In the genomic region with DNA sequence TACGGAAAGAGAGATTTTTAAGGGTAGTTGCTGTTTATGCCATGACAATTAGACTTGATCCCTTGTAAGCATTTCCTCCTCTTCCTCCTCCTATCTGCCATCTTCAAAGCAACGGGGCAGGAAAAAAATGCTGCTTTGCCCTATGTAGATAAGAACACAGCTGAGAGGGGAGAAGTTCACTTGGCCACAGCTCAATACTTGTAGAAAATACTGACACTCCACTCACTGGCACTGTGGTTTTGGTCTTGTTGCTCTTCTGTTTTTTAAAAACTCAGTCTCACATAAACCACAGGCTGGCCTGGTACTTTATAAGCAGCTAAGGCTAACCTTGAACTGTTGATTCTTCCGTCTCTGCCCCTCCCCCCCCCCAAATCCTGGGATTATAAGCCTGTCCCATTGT, we compare ENCODE assay signal across 21 mouse cellular contexts.
DNase-seq lines count a peak whose midpoint lies in the region; ATAC-seq and TF ChIP-seq lines count a peak whose summit lies in the region.
"Had no signal": no experiment of that assay in that cellular context is flagged by ENCODE, and none has a peak within 500 bp of the region (broad histone marks: within the 10 kb centered on the region; RNA-seq: fewer than 3 reads in every experiment).

No protein-coding gene starts in this region.

- TF ChIP-seq POLR2A in MEL (IDR thresholded peaks at IDR 0.05; ENCODE audit: control insufficient read depth in 1 of 2, insufficient read depth in 1 of 2, low read depth in 1 of 2, low read length in 2 of 2, poor library complexity in 1 of 2), result no peak

- no peaks in the 10 kb centered on the region for H3K79me2 ChIP-seq in MEL (ENCODE audit: control insufficient read depth, insufficient read depth, low read length, poor library complexity)

- no peak overlapping the region for H3K9ac ChIP-seq in MEL (ENCODE audit: control insufficient read depth, low read depth, low read length, poor library complexity, severe bottlenecking)
- no peak overlapping the region for H3K9ac ChIP-seq in forebrain, embryonic 11.5 days (ENCODE audit: low read length)
- H3K9ac ChIP-seq: embryonic facial prominence, embryonic 13.5 days; heart, embryonic 12.5 days; hindbrain, embryonic 12.5 days had no signal

- ATAC-seq in megakaryocyte, adult 5-6 weeks (ENCODE audit: poor library complexity, severe bottlenecking), result no peak
- ATAC-seq in megakaryocyte progenitor cell, adult 5-6 weeks (replicated peaks; ENCODE audit: poor library complexity), result peak; percentile 38
- no peak for ATAC-seq in forebrain, embryonic 11.5 days (replicated peaks; ENCODE audit: low FRiP score)
- ATAC-seq: forebrain, embryonic 14.5 days; hindbrain, embryonic 16.5 days; inflammation-experienced regulatory T-cells, adult 6 months had no signal

- no peak overlapping the region for H3K4me2 ChIP-seq in forebrain, embryonic 11.5 days (ENCODE audit: low read depth, low read length, severe bottlenecking)
- H3K4me2 ChIP-seq: embryonic facial prominence, embryonic 13.5 days; heart, embryonic 12.5 days; hindbrain, embryonic 12.5 days had no signal

- peak; percentile 94 for DNase-seq in 416B (ENCODE audit: low read depth)
- peak; percentile 57 for DNase-seq in MEL (ENCODE audit: low read depth, low spot score)
- no peak for DNase-seq in c-Kit-positive CD71-positive TER-119-positive erythroid progenitor cells, embryonic 14.5 days (ENCODE audit: low spot score)
- no peak for DNase-seq in urinary bladder, postnatal 10 days (ENCODE audit: low spot score)
- DNase-seq in forebrain, embryonic 11.5 days (ENCODE audit: low spot score), result no peak
- DNase-seq: adrenal gland, adult 8-10 months; cerebellum, adult 11-12 months; cerebellum, adult 9-10 months; gastrocnemius, adult 2 months; gastrocnemius, postnatal 25 days; heart, adult 18-20 months had no signal

- no peak for TF ChIP-seq RAD21 in MEL (IDR thresholded peaks at IDR 0.05; ENCODE audit: low read depth, low read length)

- H3K36me3 ChIP-seq in megakaryocyte, embryonic 14.5 days (replicated peaks; ENCODE audit: low read length), result no peaks in the 10 kb centered on the region
- H3K36me3 ChIP-seq in MEL (ENCODE audit: control insufficient read depth in 1 of 2, insufficient read depth in 2 of 2, low read length in 2 of 2), result peaks cover 0 to 5% of the 10 kb centered on the region in 2 experiments; a peak in 2 of 4 replicates
- no peaks in the 10 kb centered on the region for H3K36me3 ChIP-seq in forebrain, embryonic 11.5 days (ENCODE audit: control insufficient read depth, insufficient read depth, low read length)
- H3K36me3 ChIP-seq: embryonic facial prominence, embryonic 13.5 days; heart, embryonic 12.5 days; hindbrain, embryonic 12.5 days had no signal

- peak overlapping the region; percentile 74 for H3K4me3 ChIP-seq in megakaryocyte, embryonic 14.5 days (replicated peaks)
- no peak overlapping the region for H3K4me3 ChIP-seq in MEL (ENCODE audit: control insufficient read depth in 1 of 2, insufficient read depth in 1 of 2, low read depth in 2 of 2, low read length in 2 of 2)
- no peak overlapping the region for H3K4me3 ChIP-seq in forebrain, embryonic 11.5 days (ENCODE audit: low read depth, low read length)
- H3K4me3 ChIP-seq: embryonic facial prominence, embryonic 13.5 days; gastrocnemius, adult 2 months; heart, embryonic 12.5 days; hindbrain, embryonic 12.5 days had no signal

- TF ChIP-seq CTCF in MEL (IDR thresholded peaks at IDR 0.05 in 2 of 3, conservative IDR thresholded peaks at IDR 0.05 in 1 of 3; ENCODE audit: control insufficient read depth in 1 of 3, insufficient read depth in 1 of 3, low read depth in 2 of 3, low read length in 3 of 3, poor library complexity in 1 of 3, severe bottlenecking in 1 of 3), result no peak

- peaks cover 70% of the 10 kb centered on the region for H3K4me1 ChIP-seq in megakaryocyte, embryonic 14.5 days
- peaks cover 0 to 6% of the 10 kb centered on the region in 2 experiments; a peak in 3 of 4 replicates for H3K4me1 ChIP-seq in MEL (ENCODE audit: control insufficient read depth in 1 of 2, insufficient read depth in 2 of 2, low read length in 2 of 2)
- peaks cover 5% of the 10 kb centered on the region; the same call in 1 of the 2 replicates for H3K4me1 ChIP-seq in forebrain, embryonic 11.5 days (replicated peaks; ENCODE audit: control insufficient read depth, insufficient read depth, low read length)

- 83% methylated on average over 3 of the region's 3 CpGs for WGBS in forebrain, embryonic 11.5 days

- TF ChIP-seq EP300 in MEL (IDR thresholded peaks at IDR 0.05; ENCODE audit: low read depth in 1 of 2, low read length in 2 of 2), result peak; percentile 80 to 82

- peaks cover 11% of the 10 kb centered on the region for H3K27me3 ChIP-seq in megakaryocyte, embryonic 14.5 days (replicated peaks)
- H3K27me3 ChIP-seq in MEL (ENCODE audit: control insufficient read depth in 1 of 2, insufficient read depth in 2 of 2, low read length in 2 of 2), result no peaks in the 10 kb centered on the region
- H3K27me3 ChIP-seq in forebrain, embryonic 11.5 days (ENCODE audit: control insufficient read depth, insufficient read depth, low read length), result no peaks in the 10 kb centered on the region
- H3K27me3 ChIP-seq: CH12.LX; heart, embryonic 12.5 days; hindbrain, embryonic 12.5 days had no signal

- H3K9me3 ChIP-seq in megakaryocyte, embryonic 14.5 days, result no peaks in the 10 kb centered on the region
- no peaks in the 10 kb centered on the region for H3K9me3 ChIP-seq in MEL (replicated peaks; ENCODE audit: insufficient read depth, low read length)
- no peaks in the 10 kb centered on the region for H3K9me3 ChIP-seq in forebrain, embryonic 11.5 days (ENCODE audit: control insufficient read depth, low read length)
- H3K9me3 ChIP-seq: embryonic facial prominence, embryonic 13.5 days; heart, embryonic 12.5 days; hindbrain, embryonic 12.5 days had no signal

- no peak overlapping the region for H3K27ac ChIP-seq in MEL (ENCODE audit: control insufficient read depth, low read depth, low read length)
- no peak overlapping the region for H3K27ac ChIP-seq in forebrain, embryonic 11.5 days (ENCODE audit: low read depth, low read length)
- H3K27ac ChIP-seq: embryonic facial prominence, embryonic 13.5 days; gastrocnemius, adult 2 months; hindbrain, embryonic 12.5 days had no signal

TF ChIP-seq in MEL, 35 proteins besides CTCF, POLR2A, EP300 and RAD21:
- TF ChIP-seq ELF1 (IDR thresholded peaks at IDR 0.05; ENCODE audit: low read depth, low read length), result no peak
- no peak for TF ChIP-seq MAX (IDR thresholded peaks at IDR 0.05; ENCODE audit: low read length)
- TF ChIP-seq GATA1 (IDR thresholded peaks at IDR 0.05; ENCODE audit: low read depth, low read length), result peak; percentile 87
- no peak for TF ChIP-seq CHD2 (IDR thresholded peaks at IDR 0.05; ENCODE audit: low read length)
- TF ChIP-seq USF1 (IDR thresholded peaks at IDR 0.05; ENCODE audit: low read depth, low read length), result no peak
- no peak for TF ChIP-seq NELFE (IDR thresholded peaks at IDR 0.05; ENCODE audit: low read depth, low read length)
- no peak for TF ChIP-seq MYB (IDR thresholded peaks at IDR 0.05; ENCODE audit: low read depth, low read length)
- TF ChIP-seq JUND (IDR thresholded peaks at IDR 0.05; ENCODE audit: low read depth, low read length), result no peak
- no peak for TF ChIP-seq TAL1 (IDR thresholded peaks at IDR 0.05; ENCODE audit: low read length)
- TF ChIP-seq CHD1 (IDR thresholded peaks at IDR 0.05; ENCODE audit: low read depth, low read length), result no peak
- no peak for TF ChIP-seq E2F4 (IDR thresholded peaks at IDR 0.05; ENCODE audit: borderline replicate concordance, low read depth, low read length)
- TF ChIP-seq BHLHE40 (IDR thresholded peaks at IDR 0.05; ENCODE audit: borderline replicate concordance, low read depth, low read length), result no peak
- TF ChIP-seq SMC3 (IDR thresholded peaks at IDR 0.05; ENCODE audit: low read depth, low read length), result no peak
- no peak for TF ChIP-seq MEF2A (IDR thresholded peaks at IDR 0.05; ENCODE audit: extremely low read depth, insufficient replicate concordance, low read depth, low read length, poor library complexity, severe bottlenecking)
- no peak for TF ChIP-seq TBP (IDR thresholded peaks at IDR 0.05; ENCODE audit: low read depth, low read length)
- no peak for TF ChIP-seq POLR2AphosphoS5 (IDR thresholded peaks at IDR 0.05; ENCODE audit: borderline replicate concordance, low read depth, low read length)
- TF ChIP-seq HCFC1 (IDR thresholded peaks at IDR 0.05; ENCODE audit: low read depth, low read length), result no peak
- peak; percentile 63 for TF ChIP-seq SIN3A (IDR thresholded peaks at IDR 0.05; ENCODE audit: low read length)
- TF ChIP-seq MAFK (IDR thresholded peaks at IDR 0.05; ENCODE audit: borderline replicate concordance, low read depth, low read length), result no peak
- TF ChIP-seq ZKSCAN1 (IDR thresholded peaks at IDR 0.05; ENCODE audit: low read depth, low read length), result no peak
- TF ChIP-seq NRF1 (IDR thresholded peaks at IDR 0.05; ENCODE audit: insufficient read depth, low read depth, low read length, poor library complexity, severe bottlenecking), result no peak
- TF ChIP-seq ETS1 (IDR thresholded peaks at IDR 0.05; ENCODE audit: low read depth, low read length), result peak; percentile 98
- TF ChIP-seq KAT2A (conservative IDR thresholded peaks at IDR 0.05; ENCODE audit: low read depth, low read length), result no peak
- no peak for TF ChIP-seq POLR2AphosphoS2 (IDR thresholded peaks at IDR 0.05; ENCODE audit: low read length)
- TF ChIP-seq TCF12 (IDR thresholded peaks at IDR 0.05; ENCODE audit: low read depth, low read length), result peak; percentile 78
- TF ChIP-seq UBTF (IDR thresholded peaks at IDR 0.05; ENCODE audit: borderline replicate concordance, insufficient read depth, low read depth, low read length), result no peak
- no peak for TF ChIP-seq MXI1 (IDR thresholded peaks at IDR 0.05; ENCODE audit: low read depth, low read length)
- peak; percentile 83 for TF ChIP-seq ZNF384 (IDR thresholded peaks at IDR 0.05; ENCODE audit: low read depth, low read length)
- no peak for TF ChIP-seq ZC3H11A (IDR thresholded peaks at IDR 0.05; ENCODE audit: low read depth, low read length)
- no peak for TF ChIP-seq GABPA (IDR thresholded peaks at IDR 0.05; ENCODE audit: low read depth, low read length)
- no peak for TF ChIP-seq MYC (IDR thresholded peaks at IDR 0.05; ENCODE audit: low read depth, low read length)
- TF ChIP-seq MAZ (IDR thresholded peaks at IDR 0.05; ENCODE audit: low read depth, low read length), result no peak
- peak; percentile 72; the same call in 1 of the 2 replicates for TF ChIP-seq RCOR1 (IDR thresholded peaks at IDR 0.05; ENCODE audit: low read depth, low read length)
- no peak for TF ChIP-seq ZMIZ1 (IDR thresholded peaks at IDR 0.05; ENCODE audit: low read depth, low read length)
- no peak for TF ChIP-seq USF2 (IDR thresholded peaks at IDR 0.05; ENCODE audit: borderline replicate concordance in 1 of 2, insufficient read depth in 1 of 2, low read depth in 1 of 2, low read length in 2 of 2)

Comparison
In these comparisons a context has a peak if more than half of its experiments do, and no peak if none do; other contexts are left out.
1. DNase-seq: peak in 416B (single experiment) and MEL (single experiment); none in c-Kit-positive CD71-positive TER-119-positive erythroid progenitor cells, embryonic 14.5 days (single experiment), urinary bladder, postnatal 10 days (single experiment) and forebrain, embryonic 11.5 days (single experiment).